Mouse (Mus musculus) stomach, postnatal 0 days (tissue): Measurements from ENCODE around the gene Ano1. TPM values are rescaled to one million over a fixed set of nuclear protein-coding genes. Genes with fewer than 3 reads are reported as not detected.

ENCODE experiments used
- ATAC-seq: fragments of 200-750 bp; cut with Nextera tagmentation; 2 replicates; pipeline ENCODE4 v1.8.0; 2017; ENCODE audit not compliant: low FRiP score, low TSS enrichment
- DNase-seq: peaks from one replicate; pipeline ENCODE4 v3.0.0-alpha.2; 2016; ENCODE audit warnings: low spot score
- H3K27ac ChIP-seq: fragments of 300-500 bp; sonication (generic); replicated peaks from 2 replicates; pipeline ENCODE4 v1.5.1; 2014; ENCODE audit warnings: mild to moderate bottlenecking, control low read depth
- H3K27me3 ChIP-seq: fragments of 300-500 bp; sonication (generic); 2 replicates; pipeline ENCODE4 v1.6.1; 2014; ENCODE audit warnings: low read length; ENCODE audit not compliant: control insufficient read depth, insufficient read depth
- H3K36me3 ChIP-seq: fragments of 300-500 bp; sonication (generic); 2 replicates; pipeline ENCODE4 v1.6.1; 2014; ENCODE audit warnings: low read length, mixed read lengths; ENCODE audit not compliant: control insufficient read depth, insufficient read depth
- H3K4me1 ChIP-seq: fragments of 300-500 bp; sonication (generic); replicated peaks from 2 replicates; pipeline ENCODE4 v1.6.1; 2014; ENCODE audit warnings: antibody characterized with exemption; ENCODE audit not compliant: control insufficient read depth, insufficient read depth
- H3K4me2 ChIP-seq: fragments of 300-500 bp; sonication (generic); replicated peaks from 2 replicates; pipeline ENCODE4 v1.6.1; 2014; ENCODE audit warnings: low read depth, mild to moderate bottlenecking, control low read depth, moderate library complexity
- H3K4me3 ChIP-seq: fragments of 300-500 bp; sonication (generic); 2 replicates; pipeline ENCODE4 v1.5.1; 2014; ENCODE audit warnings: low read depth, low read length, control low read depth
- H3K9ac ChIP-seq: fragments of 300-500 bp; sonication (generic); 2 replicates; pipeline ENCODE4 v1.6.1; 2014; ENCODE audit warnings: mild to moderate bottlenecking, low read length, control low read depth, mixed read lengths
- H3K9me3 ChIP-seq: fragments of 300-500 bp; sonication (generic); 2 replicates; pipeline ENCODE4 v1.6.1; 2016; ENCODE audit warnings: low read length; ENCODE audit not compliant: control insufficient read depth
- CTCF ChIP-seq: IDR thresholded peaks from 2 replicates; pipeline ENCODE4 v1.5.1; 2016; ENCODE audit warnings: antibody characterized with exemption, low read depth, mild to moderate bottlenecking, moderate library complexity
- EP300 ChIP-seq: optimal IDR thresholded peaks from 2 replicates; pipeline ENCODE3; 2016; ENCODE audit warnings: antibody characterized with exemption
- WGBS: fragments of 180-500 bp; shearing (Covaris S2); extraction: QIAGEN DNeasy Blood & Tissue Kit; methylation state at CpG from one replicate; pipeline ENCODE4 v1.1.7; 2014; 5-methylcytosine and 5-hydroxymethylcytosine counted together
- polyA plus RNA-seq: library from polyadenylated mRNA; unstranded; fragments of >200 nt; fragmentation: Nextera tagmentation; extraction: Ambion mirVana; gene quantifications from 2 replicates; pipeline ENCODE4 v1.2.1, GENCODE M21; 2015

Ano1 gene
- polyA plus RNA-seq, 1 experiment from 2014 or later = 32.4 TPM

GRCm38 (mm10) chr7:144781337-144781736, 29.6 kb upstream of the Ano1 start:
- H3K4me3 ChIP-seq = no peak overlapping the region
- no peak for TF ChIP-seq EP300
- TF ChIP-seq CTCF = peak; percentile 77
- H3K4me1 ChIP-seq = no peaks in the 10 kb centered on the region
- H3K27ac ChIP-seq = no peak overlapping the region
- no peaks in the 10 kb centered on the region for H3K36me3 ChIP-seq
- no peaks in the 10 kb centered on the region for H3K9me3 ChIP-seq
- WGBS = 68% methylated on average over 5 of the region's 5 CpGs
- no peak overlapping the region for H3K4me2 ChIP-seq
- no peak overlapping the region for H3K9ac ChIP-seq
- DNase-seq = peak; percentile 48
- peak; percentile 26; the same call in 1 of the 2 replicates for ATAC-seq
- no peaks in the 10 kb centered on the region for H3K27me3 ChIP-seq

GRCm38 (mm10) chr7:144780190-144780589, 28.4 kb upstream of the Ano1 start:
- no peak overlapping the region for H3K4me2 ChIP-seq
- TF ChIP-seq CTCF (no peak), EP300 (no peak)
- H3K4me1 ChIP-seq = peaks cover 4% of the 10 kb centered on the region; the same call in 1 of the 2 replicates
- ATAC-seq (peak; percentile 37), DNase-seq (peak; percentile 56)
- 0 out of 2 replicates have a peak overlapping the region, but pooled peaks have one; percentile 40 for H3K27ac ChIP-seq
- H3K27me3 ChIP-seq = no peaks in the 10 kb centered on the region
- no peak overlapping the region for H3K9ac ChIP-seq
- H3K9me3 ChIP-seq = no peaks in the 10 kb centered on the region
- no peaks in the 10 kb centered on the region for H3K36me3 ChIP-seq
- WGBS = 54% methylated on average over 8 of the region's 8 CpGs
- no peak overlapping the region for H3K4me3 ChIP-seq

- H3K9ac ChIP-seq = no peak overlapping the region
- TF ChIP-seq CTCF (no peak), EP300 (no peak)
- no peak overlapping the region for H3K4me3 ChIP-seq
- no peak overlapping the region for H3K4me2 ChIP-seq
- H3K27ac ChIP-seq = 0 out of 2 replicates have a peak overlapping the region, but pooled peaks have one; percentile 40
- no peaks in the 10 kb centered on the region for H3K27me3 ChIP-seq
- H3K9me3 ChIP-seq = no peaks in the 10 kb centered on the region
- no peaks in the 10 kb centered on the region for H3K36me3 ChIP-seq
- ATAC-seq (no peak), DNase-seq (no peak)
- peaks cover 5% of the 10 kb centered on the region; the same call in 1 of the 2 replicates for H3K4me1 ChIP-seq
- WGBS = 65% methylated on average over 2 of the region's 2 CpGs
These were observed 27.9 kb upstream of the Ano1 start for GRCm38 (mm10) chr7:144779691-144780090.

GRCm38 (mm10) chr7:144777805-144778204, 26.0 kb upstream of the Ano1 start:
- Histone ChIP-seq H3K4me2 (no peak overlapping the region), H3K27ac (no peak overlapping the region), H3K4me1 (peaks cover 5% of the 10 kb centered on the region; the same call in 1 of the 2 replicates), H3K9me3 (no peaks in the 10 kb centered on the region), H3K9ac (no peak overlapping the region), H3K36me3 (no peaks in the 10 kb centered on the region), H3K27me3 (no peaks in the 10 kb centered on the region), H3K4me3 (no peak overlapping the region)
- WGBS = 34% methylated on average over 4 of the region's 4 CpGs
- DNase-seq (no peak), ATAC-seq (no peak)
- no peak for TF ChIP-seq EP300
- no peak for TF ChIP-seq CTCF

GRCm38 (mm10) chr7:144775804-144776447, 24.2 kb upstream of the Ano1 start:
- H3K4me3 ChIP-seq = no peak overlapping the region
- TF ChIP-seq EP300 (no peak), CTCF (peak; percentile 95)
- peak; percentile 73 for ATAC-seq
- no peak overlapping the region for H3K4me2 ChIP-seq
- H3K27me3 ChIP-seq = no peaks in the 10 kb centered on the region
- peak; percentile 94 for DNase-seq
- H3K27ac ChIP-seq = peak overlapping the region; percentile 49
- H3K9me3 ChIP-seq = no peaks in the 10 kb centered on the region
- peaks cover 5% of the 10 kb centered on the region; the same call in 1 of the 2 replicates for H3K4me1 ChIP-seq
- 27% methylated on average over 6 of the region's 6 CpGs for WGBS
- no peaks in the 10 kb centered on the region for H3K36me3 ChIP-seq
- no peak overlapping the region for H3K9ac ChIP-seq

GRCm38 (mm10) chr7:144775214-144775613, 23.4 kb upstream of the Ano1 start:
- Histone ChIP-seq H3K27ac (peak overlapping the region; percentile 49), H3K9ac (no peak overlapping the region), H3K4me3 (no peak overlapping the region), H3K27me3 (no peaks in the 10 kb centered on the region), H3K4me2 (no peak overlapping the region), H3K36me3 (no peaks in the 10 kb centered on the region), H3K9me3 (no peaks in the 10 kb centered on the region), H3K4me1 (peaks cover 5% of the 10 kb centered on the region; the same call in 1 of the 2 replicates)
- WGBS = 49% methylated on average over 3 of the region's 3 CpGs
- TF ChIP-seq EP300 = no peak
- no peak for TF ChIP-seq CTCF
- ATAC-seq (peak; percentile 46), DNase-seq (peak; percentile 49)
